Mouse (Mus musculus): Measurements from ENCODE around the gene Ptprk.
A peak's percentile ranks its signal among the peaks of the same experiment; 100 is the strongest.

The Ptprk gene

DNA sequence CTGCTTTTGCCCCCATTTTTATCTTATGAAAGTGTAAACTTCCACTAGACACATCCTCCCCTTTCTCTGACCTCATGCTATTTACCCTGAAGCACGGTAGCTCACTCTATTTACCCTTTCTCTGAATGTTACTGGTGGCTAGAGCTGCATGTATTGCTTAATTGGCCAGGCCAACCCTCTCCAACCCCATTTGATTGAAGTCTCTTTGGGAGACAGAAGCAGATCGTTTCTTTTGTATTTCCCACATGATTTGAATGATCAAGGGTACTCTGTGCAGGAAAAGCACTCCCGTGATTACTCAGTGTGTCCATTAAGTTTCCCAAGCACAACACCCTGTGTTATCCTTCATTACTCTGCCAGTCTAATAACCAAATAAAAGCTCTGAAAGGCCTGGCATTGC lies 348.0 kb downstream of the Ptprk start:
- DNase-seq (ENCODE audit: low spot score), result no peak

- DNase-seq (ENCODE audit: low spot score), result no peak
Measured at GRCm38 (mm10) chr10:28425371-28425770, 350.8 kb downstream of the Ptprk start.

DNA sequence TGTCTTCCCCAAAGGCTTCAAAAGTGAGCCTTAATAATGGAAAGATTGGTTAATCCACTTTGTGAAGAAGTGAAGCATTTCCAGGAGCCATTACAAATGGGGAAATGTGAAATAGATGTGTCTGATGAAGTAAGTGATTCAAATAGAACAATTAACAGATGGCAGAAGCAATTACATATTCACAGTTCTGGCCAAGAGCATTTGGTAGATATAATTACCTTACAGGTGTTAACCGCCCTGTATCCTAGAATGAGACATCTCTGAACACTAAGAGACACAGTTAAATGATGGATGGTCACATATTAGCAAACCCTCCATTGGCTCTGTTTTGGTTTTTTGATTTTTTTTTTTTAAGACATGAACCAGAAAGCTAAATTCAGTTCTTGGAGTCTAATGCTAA lies 361.5 kb downstream of the Ptprk start:
- DNase-seq (ENCODE audit: low spot score), result no peak

DNA sequence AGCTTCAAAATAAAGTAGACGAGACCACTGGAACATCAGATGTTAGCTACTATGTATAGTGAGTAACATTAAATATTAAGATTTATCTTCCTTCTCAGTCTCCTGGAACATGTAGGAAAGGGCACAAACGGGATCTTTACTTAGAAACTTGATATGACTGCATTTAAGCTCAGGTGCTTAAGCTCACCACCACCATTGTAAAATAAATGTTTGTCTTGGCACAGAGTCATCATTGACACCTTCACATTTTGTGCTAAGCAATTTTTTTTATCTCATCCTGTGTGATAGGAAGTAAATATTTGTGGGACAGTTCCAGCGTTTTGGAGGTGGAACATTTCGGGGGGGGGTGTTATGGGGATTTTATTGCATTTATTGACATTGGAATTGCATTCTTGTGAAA lies 375.2 kb downstream of the Ptprk start:
- no peak for DNase-seq (ENCODE audit: low spot score)

- DNase-seq (ENCODE audit: low spot score), result no peak
Measured at GRCm38 (mm10) chr10:28450642-28451041, 376.0 kb downstream of the Ptprk start.

DNA sequence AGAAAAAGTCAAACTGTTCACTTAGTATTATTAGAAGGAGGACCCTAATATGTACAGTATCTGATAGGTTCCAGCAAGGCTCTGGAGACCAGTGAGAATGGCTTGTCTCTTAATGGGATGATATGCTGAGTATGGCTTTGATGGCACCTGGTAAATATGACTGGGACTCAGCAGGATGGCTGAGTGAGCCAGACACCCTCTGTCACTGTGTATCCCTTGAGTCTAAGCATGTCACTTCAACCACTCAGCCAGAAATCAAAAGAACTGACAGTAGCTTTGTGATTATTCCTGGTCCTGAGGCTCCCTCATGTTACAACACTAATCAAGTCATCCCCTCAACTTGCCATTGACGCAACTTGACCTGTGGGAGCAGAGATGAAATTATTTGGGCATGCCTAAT lies 383.4 kb downstream of the Ptprk start:
- no peak for DNase-seq (ENCODE audit: low spot score)

DNA sequence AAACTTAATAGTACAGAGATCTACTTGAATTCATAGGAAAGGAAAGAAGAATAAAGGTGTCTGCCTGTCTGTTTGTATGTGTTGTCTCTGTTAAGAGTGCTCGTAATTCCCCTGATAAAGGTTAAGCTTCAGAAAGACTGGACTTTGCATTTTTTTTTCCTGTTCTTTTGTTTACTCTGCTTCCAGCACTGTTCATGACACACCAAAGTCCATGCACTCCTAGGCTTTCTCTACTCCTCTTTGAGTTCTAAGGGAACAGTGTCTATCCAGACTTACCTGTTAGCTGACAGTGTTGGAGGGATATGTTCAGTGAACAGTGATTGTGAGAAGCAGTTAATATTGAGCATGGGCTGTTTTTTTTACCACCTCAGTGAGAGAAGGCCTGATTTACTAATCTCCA lies 385.3 kb downstream of the Ptprk start:
- DNase-seq (ENCODE audit: low spot score), result no peak

- no peak for DNase-seq (ENCODE audit: low spot score)
Measured at GRCm38 (mm10) chr10:28463706-28464105, 389.1 kb downstream of the Ptprk start.

DNA sequence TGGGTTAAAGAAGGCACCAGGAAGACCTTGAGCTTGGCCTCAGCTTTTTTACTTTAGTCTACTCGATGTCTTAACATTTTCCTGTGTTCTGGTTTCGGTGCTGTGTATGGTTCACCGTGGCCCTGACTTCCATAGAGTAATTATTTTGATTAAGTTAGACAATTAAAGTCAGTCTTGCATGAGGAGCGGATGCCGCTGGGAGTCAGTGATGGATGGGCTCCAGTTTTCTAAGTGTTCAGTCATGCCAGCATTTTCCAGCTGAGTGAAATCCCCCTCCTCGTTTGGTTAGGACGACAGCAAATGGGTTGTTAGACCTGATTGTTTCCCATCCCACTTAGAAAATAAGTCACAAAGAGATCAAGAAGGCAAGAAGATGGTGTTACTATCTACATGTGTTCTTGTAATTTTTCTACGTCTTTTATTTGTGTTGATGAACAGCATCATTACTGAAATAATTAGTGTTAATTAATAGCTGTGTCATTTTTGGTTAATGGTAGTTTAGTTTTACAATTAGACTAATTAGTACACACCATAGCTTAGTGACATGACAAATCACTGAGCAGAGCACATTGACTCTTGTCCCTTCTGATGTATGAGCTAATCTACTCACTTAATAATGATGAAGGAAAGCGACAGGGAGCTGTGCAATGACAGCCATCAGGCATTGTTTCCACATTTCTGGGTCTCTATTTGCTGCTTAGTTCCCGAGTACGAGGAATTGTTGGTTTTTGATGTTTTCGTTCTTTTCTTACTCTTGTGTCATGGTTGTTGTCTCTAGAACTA lies 390.3 kb downstream of the Ptprk start:
- DNase-seq (ENCODE audit: low spot score), result no peak

GRCm38 (mm10) chr10:28485574-28485973 lies 411.0 kb downstream of the Ptprk start:
- peak; percentile 4 for DNase-seq (ENCODE audit: low spot score)

- DNase-seq (ENCODE audit: low spot score), result no peak
Measured at GRCm38 (mm10) chr10:28491006-28491405, 416.4 kb downstream of the Ptprk start.

- DNase-seq (ENCODE audit: low spot score), result no peak
Measured at GRCm38 (mm10) chr10:28492206-28492605, 417.6 kb downstream of the Ptprk start.

GRCm38 (mm10) chr10:28492870-28493269 lies 418.2 kb downstream of the Ptprk start:
- no peak for DNase-seq (ENCODE audit: low spot score)

DNA sequence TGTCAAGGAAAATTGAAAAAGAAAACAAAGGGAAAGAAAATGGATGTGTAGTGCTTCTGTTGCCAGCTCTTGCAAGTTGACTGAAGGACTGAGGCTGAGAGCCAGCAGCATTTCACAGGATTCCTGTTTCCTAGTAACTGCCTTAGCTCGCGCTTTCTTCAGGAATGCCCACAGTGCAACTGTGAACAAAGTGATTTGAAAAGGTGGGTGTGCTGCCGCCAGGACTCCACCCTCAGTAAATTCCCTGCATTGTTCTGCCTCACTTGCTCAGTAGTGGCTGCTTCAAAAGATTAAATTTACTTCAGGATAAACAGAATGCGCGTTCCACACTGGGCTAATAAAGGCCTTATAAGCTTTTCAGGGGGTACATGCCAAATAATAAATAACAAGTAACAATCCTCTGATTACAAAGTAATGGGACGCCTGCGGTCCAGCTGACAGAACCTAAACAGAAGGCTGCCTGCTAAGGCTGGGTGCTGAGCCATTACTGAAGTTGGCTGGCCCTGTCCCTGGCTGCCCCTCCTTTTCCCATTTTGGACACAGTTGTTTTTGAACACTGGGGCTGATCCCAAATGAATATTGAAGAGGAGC lies 418.7 kb downstream of the Ptprk start:
- DNase-seq (ENCODE audit: low spot score), result no peak

GRCm38 (mm10) chr10:28497791-28498190 lies 423.2 kb downstream of the Ptprk start:
- no peak for DNase-seq (ENCODE audit: low spot score)

- no peak for DNase-seq (ENCODE audit: low spot score)
Measured at GRCm38 (mm10) chr10:28498504-28498903, 423.9 kb downstream of the Ptprk start.

DNA sequence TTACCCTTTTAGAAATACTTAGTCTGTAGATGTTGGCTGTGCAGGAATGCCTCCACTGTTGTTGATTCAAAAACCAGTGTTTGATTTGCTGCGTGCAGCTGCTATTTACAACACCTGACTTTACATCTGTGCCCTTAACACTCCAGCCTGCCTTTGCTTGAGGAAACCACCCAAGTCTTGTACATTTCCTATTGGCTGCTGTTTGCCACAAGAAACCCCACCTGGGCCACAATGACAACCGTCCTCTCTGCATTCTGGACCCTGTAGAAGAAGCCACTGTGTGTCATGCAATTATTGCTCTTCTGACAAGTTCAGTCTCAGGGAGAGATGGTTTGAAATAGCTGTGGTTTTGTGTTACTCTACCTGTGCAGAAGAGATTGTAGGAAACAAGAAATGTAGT lies 439.0 kb downstream of the Ptprk start:
- DNase-seq (ENCODE audit: low spot score), result no peak

GRCm38 (mm10) chr10:28516147-28516546 lies 441.5 kb downstream of the Ptprk start:
- no peak for DNase-seq (ENCODE audit: low spot score)

GRCm38 (mm10) chr10:28518297-28518696 lies 443.7 kb downstream of the Ptprk start:
- no peak for DNase-seq (ENCODE audit: low spot score)

DNA sequence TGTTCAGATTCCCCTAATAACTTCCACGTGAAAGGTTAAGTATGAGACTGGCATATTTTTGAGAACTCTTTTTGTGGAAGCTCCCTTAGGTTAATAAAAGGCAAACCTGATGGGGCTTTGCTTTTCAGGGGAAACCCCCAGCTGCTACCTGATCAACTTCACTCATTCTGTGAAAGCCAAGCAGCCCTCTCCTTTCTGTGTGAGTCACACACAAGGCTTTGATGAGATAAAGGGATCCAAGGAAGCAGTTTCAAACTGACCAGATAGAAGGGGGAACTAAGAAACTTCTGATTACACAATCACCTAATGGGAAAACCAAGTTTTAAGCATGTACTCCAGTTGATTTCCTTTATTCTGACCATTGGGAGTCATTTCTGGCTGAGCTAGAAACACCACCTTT lies 445.2 kb downstream of the Ptprk start:
- no peak for DNase-seq (ENCODE audit: low spot score)

- DNase-seq (ENCODE audit: low spot score), result no peak
Measured at GRCm38 (mm10) chr10:28523992-28524735, 449.5 kb downstream of the Ptprk start.

- DNase-seq (ENCODE audit: low spot score), result no peak
Measured at GRCm38 (mm10) chr10:28540595-28540994, 466.0 kb downstream of the Ptprk start.

GRCm38 (mm10) chr10:28542754-28543153 lies 468.1 kb downstream of the Ptprk start:
- DNase-seq (ENCODE audit: low spot score), result no peak

Data from testis, postnatal 14 days (tissue).